Mouse (Mus musculus) adrenal gland, adult (tissue): ENCODE data around the gene Olfr714.
"Not testable (repeated sequence)": the region's sequence is repeated elsewhere in the genome, so short reads cannot be mapped to it uniquely, and the experiment has no call there.

Experiments
- DNase-seq, 2 experiments: peaks; one replicate each; pipeline ENCODE4 v3.0.0; 2022 to 2023; ENCODE audit warnings: low spot score in 1 of 2; ENCODE audit not compliant: inconsistent age in 2 of 2

Gene Olfr714

DNA sequence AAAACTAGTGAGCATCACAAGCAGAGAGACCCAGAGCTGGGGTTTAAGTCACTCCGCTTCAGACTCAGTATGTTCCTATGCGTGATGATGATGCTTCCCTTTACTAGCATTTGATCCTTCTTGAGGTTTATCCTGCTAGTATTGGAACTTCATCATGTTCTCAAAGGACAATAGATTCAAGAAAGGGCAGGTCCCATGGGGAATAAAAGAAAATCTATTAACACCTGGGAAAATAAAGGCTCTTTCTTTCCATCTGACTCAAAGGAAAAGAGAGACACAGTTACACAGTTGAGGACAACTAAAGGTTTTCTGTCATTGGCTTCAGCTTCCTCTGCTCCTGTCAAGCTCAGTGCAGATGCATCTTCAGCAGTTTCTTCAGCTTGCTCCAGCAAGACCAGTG, at the start of gene Olfr714:
Olfr714 (plus strand) TSS at position 301 of the 400 bp plus-strand sequence.
- DNase-seq: no peak

DNA sequence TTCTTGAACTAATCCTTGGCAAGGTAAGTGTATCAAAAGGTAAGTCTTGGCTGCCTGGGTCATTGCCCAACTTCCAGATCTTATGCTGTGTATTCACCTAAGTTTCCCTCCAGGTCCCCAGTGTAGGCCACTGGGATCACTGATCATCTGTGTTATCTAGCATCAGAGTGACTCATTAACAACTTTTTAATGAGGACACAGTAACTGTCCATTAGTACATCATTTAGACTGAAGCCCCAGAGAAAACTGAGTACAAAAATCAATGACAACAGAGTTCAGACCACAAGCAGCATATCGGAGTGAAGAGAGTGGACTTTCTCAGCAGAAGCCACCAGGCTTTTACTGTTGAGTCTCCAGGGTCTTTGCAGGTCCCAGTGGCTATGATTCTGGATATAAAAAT, 39.9 kb upstream of the Olfr714 start, which contains the start of gene Olfr713:
Olfr713 (plus strand) TSS at position 301 of the 400 bp plus-strand sequence.
- DNase-seq: no peak

DNA sequence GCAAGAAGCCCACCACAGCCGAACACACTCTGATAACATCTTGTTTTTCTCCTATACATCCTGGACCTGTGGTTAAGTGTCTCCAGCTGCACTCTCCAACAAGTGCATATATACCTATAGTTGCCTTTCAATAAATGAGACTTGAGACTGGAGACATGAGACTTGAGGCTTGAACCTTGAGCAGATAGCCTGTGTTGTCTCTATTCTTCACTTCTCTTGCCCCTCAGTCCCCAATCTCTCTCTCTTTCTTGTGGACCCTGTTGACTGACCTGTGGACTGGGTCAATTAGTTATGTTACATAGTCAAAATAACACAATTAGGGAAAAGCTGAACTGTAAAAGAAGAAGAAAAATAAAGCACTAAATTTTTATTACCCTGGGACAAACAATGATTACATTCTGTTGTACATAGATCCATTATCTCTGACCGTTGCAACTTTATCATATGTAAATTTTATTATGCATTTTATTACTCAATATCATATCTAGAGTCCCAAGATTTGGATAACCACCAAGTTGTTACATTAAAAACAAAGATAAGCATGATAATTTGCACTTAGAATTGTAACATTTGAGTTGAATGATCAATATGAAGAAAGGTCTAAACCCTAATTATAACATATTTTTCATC, 30.7 kb upstream of the Olfr714 start:
- no peak for DNase-seq

DNA sequence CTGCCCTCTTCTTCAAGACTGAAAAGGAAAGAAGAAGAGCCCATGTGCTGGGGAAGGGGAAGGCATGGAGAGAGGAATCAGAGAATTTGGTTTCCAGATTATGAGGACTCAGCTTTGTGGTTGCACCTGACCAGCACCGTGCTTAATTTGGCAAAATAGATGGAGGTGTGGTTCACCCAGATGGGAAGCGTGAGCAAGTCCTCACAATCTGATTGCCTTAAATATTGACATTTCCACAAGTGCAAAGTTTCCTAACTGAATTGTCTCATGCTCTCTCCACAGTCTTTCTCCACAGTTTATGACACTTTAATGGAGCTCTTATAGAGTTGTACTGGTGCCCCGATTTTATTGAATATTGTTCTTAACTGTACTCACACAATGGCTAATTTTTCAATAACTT, 27.6 kb upstream of the Olfr714 start:
- DNase-seq: no peak

DNA sequence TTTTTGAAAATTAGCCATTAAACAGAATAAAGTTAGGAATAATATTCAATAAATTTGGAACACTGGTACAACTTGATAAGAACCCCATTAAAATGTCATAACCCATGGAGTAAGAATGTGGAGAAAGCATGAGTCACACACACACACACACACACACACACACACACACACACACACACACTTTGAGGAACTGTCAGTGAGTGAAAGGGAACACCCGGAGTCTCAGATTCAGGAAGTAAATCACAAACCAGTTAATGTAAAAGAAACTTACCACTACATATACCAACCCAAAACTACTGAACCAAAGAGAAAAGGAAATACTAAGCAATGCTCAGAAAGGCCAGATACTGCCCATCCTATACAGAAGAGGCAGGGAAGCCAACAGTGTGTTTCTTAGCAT, 26.4 kb upstream of the Olfr714 start:
- DNase-seq: no peak

DNA sequence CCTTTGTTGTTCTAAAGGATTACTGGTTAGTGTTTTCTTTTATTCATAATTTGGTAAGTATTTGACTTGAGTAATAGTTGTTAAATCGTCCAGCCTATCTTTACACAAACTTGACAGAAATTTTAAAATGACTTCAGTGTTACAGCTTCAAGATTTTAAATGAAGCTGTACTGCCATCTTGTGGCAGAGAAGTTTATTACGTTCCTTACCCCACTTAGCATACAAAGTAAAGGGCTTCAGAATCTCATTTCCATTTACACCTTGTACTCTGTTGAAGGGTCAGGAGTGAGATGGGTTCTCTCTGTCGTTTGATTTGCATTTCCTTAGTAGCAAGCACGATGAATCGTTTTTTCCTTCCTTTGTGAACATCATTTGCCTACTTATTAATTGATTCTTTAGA, 24.9 kb upstream of the Olfr714 start:
- peak in 1 of 2 experiments; percentile 64 for DNase-seq

DNA sequence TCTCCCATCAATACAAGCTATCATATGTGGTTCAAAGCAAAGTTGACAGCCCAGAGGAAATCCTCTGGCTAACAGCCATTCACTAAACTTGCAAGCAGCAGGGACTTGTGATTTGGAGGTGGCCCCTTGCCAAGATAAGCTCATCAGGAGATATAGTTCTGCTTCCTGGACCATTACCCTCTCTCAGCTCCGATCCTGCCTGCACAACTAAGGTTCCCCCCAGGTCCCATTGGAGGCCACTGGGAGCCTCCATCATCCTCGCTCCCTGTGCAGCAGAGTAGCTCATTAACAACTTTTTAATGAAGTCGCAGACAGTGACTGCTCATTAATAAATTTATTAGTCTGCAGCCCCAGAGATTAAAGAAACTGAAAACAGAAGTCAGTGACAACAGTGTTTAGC, 23.2 kb upstream of the Olfr714 start:
- DNase-seq: no peak

DNA sequence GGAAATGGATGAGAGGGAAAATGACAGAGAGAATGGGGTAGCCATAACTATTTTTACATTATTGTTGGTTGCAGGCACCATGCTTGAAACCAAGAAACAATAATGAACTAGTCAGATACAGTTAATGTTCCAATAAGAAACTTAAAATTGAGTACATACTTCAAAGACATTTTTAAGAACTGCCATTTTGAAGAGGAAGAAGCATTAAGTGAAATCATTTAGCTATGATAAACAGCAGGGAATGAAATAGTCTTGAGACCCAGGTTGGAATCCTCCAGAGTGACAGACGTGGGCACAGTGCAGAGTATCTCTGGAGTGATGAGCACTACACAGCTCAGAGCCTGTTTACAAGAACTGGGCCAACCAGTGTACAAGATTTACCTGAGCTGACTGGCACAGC, 22.1 kb downstream of the Olfr714 start, which contains the start of gene Olfr17:
Olfr17 (plus strand) TSS at position 301 of the 400 bp plus-strand sequence.
- DNase-seq: no peak

DNA sequence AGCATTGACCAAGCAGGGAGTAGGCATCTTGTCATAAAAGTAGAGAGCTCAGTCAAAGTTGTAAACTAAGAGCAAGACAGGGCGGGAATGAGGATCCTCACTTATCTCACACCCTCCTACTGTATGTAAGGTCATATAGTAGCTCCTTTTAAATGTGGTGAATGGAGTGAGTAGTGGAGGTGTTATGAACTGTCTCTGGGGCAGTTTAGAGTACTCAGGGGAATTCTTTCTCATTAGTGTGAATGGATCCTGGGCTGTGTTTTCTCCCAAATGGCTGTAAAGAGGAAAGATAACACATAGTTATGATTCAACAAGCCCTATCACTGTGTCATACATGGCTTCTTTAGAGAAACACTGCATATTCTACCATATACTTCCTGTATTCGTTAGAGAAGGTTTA, 39.5 kb downstream of the Olfr714 start, which contains the start of gene Olfr715b:
Olfr715b (minus strand) TSS at position 101 of the 400 bp plus-strand sequence.
- not testable (repeated sequence) for DNase-seq
